Mouse (Mus musculus) heart, postnatal 0 days (tissue): ENCODE results near the gene 1700069L16Rik.

Experiments used
- CTCF ChIP-seq: IDR thresholded peaks from 2 replicates; pipeline ENCODE4 v1.5.1; 2016; ENCODE audit warnings: antibody characterized with exemption, control low read depth, low read depth
- EP300 ChIP-seq: IDR thresholded peaks from 2 replicates; pipeline ENCODE4 v1.6.1; 2016; ENCODE audit warnings: antibody characterized with exemption, low read depth

DNA sequence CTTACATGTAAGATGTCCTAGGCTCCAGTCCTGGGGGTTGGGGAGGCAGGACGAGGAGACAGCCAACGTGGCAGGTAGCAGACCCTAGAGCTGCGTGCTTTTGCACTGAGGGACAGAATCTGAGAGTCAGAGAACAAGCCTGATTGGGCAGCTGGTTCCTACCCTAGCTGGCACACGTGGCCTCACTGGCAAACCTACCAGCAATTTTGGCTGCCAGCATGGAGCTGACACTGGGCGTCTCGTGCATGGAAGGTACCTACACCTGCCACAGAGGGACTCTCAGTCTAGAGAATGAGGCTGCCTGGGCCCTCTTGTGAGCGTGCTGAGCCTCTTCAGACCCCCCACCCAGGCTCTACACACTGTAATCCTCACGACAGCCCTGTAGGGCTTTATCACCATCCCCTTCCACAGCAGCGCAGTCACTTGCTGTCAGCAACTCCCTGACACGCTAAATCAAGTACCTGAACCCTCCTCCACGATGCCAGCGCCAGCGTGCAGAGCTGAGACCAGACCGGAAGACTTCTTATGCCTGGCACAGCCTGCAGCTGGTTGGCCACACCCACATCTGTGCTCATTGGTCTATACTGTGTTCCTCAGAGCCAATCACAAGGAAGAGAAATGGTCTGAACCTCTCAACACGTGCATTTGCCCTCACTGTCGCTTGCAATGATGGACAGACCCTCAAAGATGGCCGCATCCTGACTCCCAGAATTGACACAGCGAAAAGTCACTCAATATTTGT is 81.3 kb downstream of the 1700069L16Rik start:
- no peak for TF ChIP-seq EP300
- TF ChIP-seq CTCF = no peak
